Mouse (Mus musculus): Measurements from ENCODE around the gene Eps15. TPM values are rescaled to one million over a fixed set of nuclear protein-coding genes. Genes with fewer than 3 reads are reported as not detected.

Eps15 gene
- 10 to 100 TPM; 45.1 to 49.7 TPM for total RNA-seq (2021)
- long read RNA-seq, experiment 1, full-length matches to known transcripts: 10 of 25 reads
- long read RNA-seq, experiment 1, partial matches to known transcripts: 2 of 25 reads
- long read RNA-seq, experiment 1, other reads (novel, unspliced or antisense): 13 of 25 reads
- long read RNA-seq, experiment 2, full-length matches to known transcripts: 5 of 15 reads
- long read RNA-seq, experiment 2, partial matches to known transcripts: 2 of 15 reads
- long read RNA-seq, experiment 2, other reads (novel, unspliced or antisense): 8 of 15 reads

- peak; percentile 96 to 97 for DNase-seq
Observed at GRCm38 (mm10) chr4:109279689-109280458, at the start of gene Eps15. TSS of gene Eps15 (plus strand) at chr4:109280268.

GRCm38 (mm10) chr4:109234185-109234584, 45.9 kb upstream of the Eps15 start, which contains the start of gene Calr4:
TSS of gene Calr4 (plus strand) at chr4:109234485.
- no peak for DNase-seq

GRCm38 (mm10) chr4:109234806-109235350, 45.2 kb upstream of the Eps15 start:
- no peak for DNase-seq

- DNase-seq: no peak
Observed at GRCm38 (mm10) chr4:109236186-109236879, 43.7 kb upstream of the Eps15 start.

GRCm38 (mm10) chr4:109238428-109239268, 41.4 kb upstream of the Eps15 start:
- DNase-seq: peak; percentile 52 to 62

- peak; percentile 39 for DNase-seq
Observed at GRCm38 (mm10) chr4:109241221-109241620, 38.8 kb upstream of the Eps15 start.

GRCm38 (mm10) chr4:109241934-109242333, 38.1 kb upstream of the Eps15 start:
- DNase-seq: peak; percentile 77 to 87

- peak; percentile 50 to 64 for DNase-seq
Observed at GRCm38 (mm10) chr4:109244506-109244905, 35.6 kb upstream of the Eps15 start.

GRCm38 (mm10) chr4:109245016-109245620, 35.0 kb upstream of the Eps15 start:
- peak; percentile 23 to 52 for DNase-seq

- DNase-seq: peak in 1 of 2 experiments; percentile 30
Observed at GRCm38 (mm10) chr4:109251605-109252004, 28.5 kb upstream of the Eps15 start.

GRCm38 (mm10) chr4:109252199-109252598, 27.9 kb upstream of the Eps15 start:
- DNase-seq: no peak

GRCm38 (mm10) chr4:109253664-109254151, 26.4 kb upstream of the Eps15 start:
- peak; percentile 61 for DNase-seq

GRCm38 (mm10) chr4:109254511-109254910, 25.6 kb upstream of the Eps15 start:
- no peak for DNase-seq

GRCm38 (mm10) chr4:109255321-109255720, 24.7 kb upstream of the Eps15 start:
- no peak for DNase-seq

GRCm38 (mm10) chr4:109255727-109256417, 24.2 kb upstream of the Eps15 start:
- DNase-seq: no peak

GRCm38 (mm10) chr4:109256791-109257190, 23.3 kb upstream of the Eps15 start:
- DNase-seq: peak in 1 of 2 experiments; percentile 12

- peak in 1 of 2 experiments; percentile 29 for DNase-seq
Observed at GRCm38 (mm10) chr4:109257639-109258038, 22.4 kb upstream of the Eps15 start.

GRCm38 (mm10) chr4:109262068-109262467, 18.0 kb upstream of the Eps15 start:
- no peak for DNase-seq

GRCm38 (mm10) chr4:109266056-109266455, 14.0 kb upstream of the Eps15 start:
- no peak for DNase-seq

GRCm38 (mm10) chr4:109266744-109267143, 13.3 kb upstream of the Eps15 start:
- no peak for DNase-seq
